Mouse (Mus musculus) thymus, adult 2 months (tissue): ENCODE data around the gene Ssh2. TPM values are rescaled to one million over a fixed set of nuclear protein-coding genes. Genes with fewer than 3 reads are reported as not detected.
A peak's percentile ranks its signal among the peaks of the same experiment; 100 is the strongest.

ENCODE experiments used
- DNase-seq: peaks from one replicate; pipeline ENCODE4 v3.0.0; 2021
- H3K27ac ChIP-seq: fragments of 200-500 bp; 2 replicates; pipeline ENCODE4 v1.5.1; 2012; ENCODE audit warnings: low read length, control low read depth; ENCODE audit not compliant: control insufficient read depth, insufficient read depth
- H3K27me3 ChIP-seq: fragments of 200-500 bp; 2 replicates; pipeline ENCODE4 v1.6.1; 2012; ENCODE audit warnings: mild to moderate bottlenecking, low read length, moderate library complexity, mixed read lengths; ENCODE audit not compliant: control insufficient read depth, insufficient read depth
- H3K36me3 ChIP-seq: fragments of 200-500 bp; 2 replicates; pipeline ENCODE4 v1.6.1; 2012; ENCODE audit warnings: mild to moderate bottlenecking, low read length, moderate library complexity; ENCODE audit not compliant: control insufficient read depth, insufficient read depth
- H3K4me1 ChIP-seq: fragments of 200-500 bp; replicated peaks from 2 replicates; pipeline ENCODE4 v1.6.1; 2012; ENCODE audit warnings: low read length; ENCODE audit not compliant: control insufficient read depth, insufficient read depth
- H3K4me3 ChIP-seq: fragments of 200-500 bp; 2 replicates; pipeline ENCODE4 v1.5.1; 2012; ENCODE audit warnings: mild to moderate bottlenecking, low read length, control low read depth, moderate library complexity; ENCODE audit not compliant: control insufficient read depth, insufficient read depth
- CTCF ChIP-seq: fragments of 200-500 bp; IDR thresholded peaks from 2 replicates; pipeline ENCODE4 v1.5.1; 2012; ENCODE audit warnings: mild to moderate bottlenecking, control low read depth, low read length, moderate library complexity, borderline replicate concordance; ENCODE audit not compliant: control insufficient read depth, poor library complexity, insufficient read depth; ENCODE audit errors: extremely low read depth
- POLR2A ChIP-seq: fragments of 200-500 bp; IDR thresholded peaks from 2 replicates; pipeline ENCODE4 v1.6.1; 2012; ENCODE audit warnings: mild to moderate bottlenecking, low read length, control low read depth, moderate library complexity; ENCODE audit not compliant: control insufficient read depth, poor library complexity, insufficient read depth; ENCODE audit errors: extremely low read depth
- WGBS: fragments of 180-500 bp; shearing (Covaris S2); methylation state at CpG from one replicate; pipeline ENCODE4 v1.1.7; 2018; 5-methylcytosine and 5-hydroxymethylcytosine counted together
- polyA plus RNA-seq: library from polyadenylated mRNA; depleted of rRNA; stranded (reverse); fragments of >200 nt; gene quantifications from 2 replicates; pipeline ENCODE4 v1.2.3, GENCODE M21; 2012

The Ssh2 gene
- polyA plus RNA-seq, 1 experiment = 28.6 TPM

GRCm38 (mm10) chr11:77369841-77370191 lies 153.7 kb downstream of the Ssh2 start:
- 89% methylated on average over 2 of the region's 2 CpGs for WGBS
- no peak for DNase-seq
- no peak overlapping the region for H3K27ac ChIP-seq
- H3K36me3 ChIP-seq = no peaks in the 10 kb centered on the region
- no peaks in the 10 kb centered on the region for H3K27me3 ChIP-seq
- no peak for TF ChIP-seq POLR2A
- no peak for TF ChIP-seq CTCF
- H3K4me1 ChIP-seq = peaks cover 8% of the 10 kb centered on the region
- H3K4me3 ChIP-seq = no peak overlapping the region

GRCm38 (mm10) chr11:77371088-77371487 lies 155.0 kb downstream of the Ssh2 start:
- TF ChIP-seq CTCF (no peak), POLR2A (no peak)
- Histone ChIP-seq H3K27me3 (no peaks in the 10 kb centered on the region), H3K36me3 (no peaks in the 10 kb centered on the region), H3K4me1 (peaks cover 8% of the 10 kb centered on the region), H3K27ac (no peak overlapping the region), H3K4me3 (no peak overlapping the region)
- WGBS = 10% methylated on average over 3 of the region's 3 CpGs
- DNase-seq = peak; percentile 28

- H3K4me3 ChIP-seq = no peak overlapping the region
- H3K27ac ChIP-seq = peak overlapping the region; percentile 3; the same call in 1 of the 2 replicates
- no peaks in the 10 kb centered on the region for H3K36me3 ChIP-seq
- no peak for DNase-seq
- peaks cover 8% of the 10 kb centered on the region for H3K4me1 ChIP-seq
- H3K27me3 ChIP-seq = no peaks in the 10 kb centered on the region
- TF ChIP-seq CTCF (no peak), POLR2A (no peak)
Observed at GRCm38 (mm10) chr11:77371696-77372095, 155.6 kb downstream of the Ssh2 start.

GRCm38 (mm10) chr11:77372196-77372904 lies 156.3 kb downstream of the Ssh2 start:
- Histone ChIP-seq H3K36me3 (no peaks in the 10 kb centered on the region), H3K4me1 (peaks cover 8% of the 10 kb centered on the region), H3K27me3 (no peaks in the 10 kb centered on the region), H3K4me3 (no peak overlapping the region), H3K27ac (peak overlapping the region; percentile 38)
- no peak for TF ChIP-seq CTCF
- TF ChIP-seq POLR2A = no peak
- WGBS = 13% methylated on average over 8 of the region's 8 CpGs
- peak; percentile 58 for DNase-seq

GRCm38 (mm10) chr11:77378622-77379021 lies 162.5 kb downstream of the Ssh2 start:
- 92% methylated on average over 2 of the region's 2 CpGs for WGBS
- no peaks in the 10 kb centered on the region for H3K36me3 ChIP-seq
- H3K4me3 ChIP-seq = no peak overlapping the region
- no peak overlapping the region for H3K27ac ChIP-seq
- TF ChIP-seq CTCF (no peak), POLR2A (no peak)
- H3K27me3 ChIP-seq = no peaks in the 10 kb centered on the region
- DNase-seq = no peak
- no peaks in the 10 kb centered on the region for H3K4me1 ChIP-seq

GRCm38 (mm10) chr11:77381174-77381573 lies 165.1 kb downstream of the Ssh2 start:
- no peak for TF ChIP-seq CTCF
- TF ChIP-seq POLR2A = no peak
- H3K27me3 ChIP-seq = no peaks in the 10 kb centered on the region
- 97% methylated on average over 3 of the region's 3 CpGs for WGBS
- H3K4me3 ChIP-seq = no peak overlapping the region
- 0 out of 2 replicates have a peak, but pooled peaks cover 2% of the 10 kb centered on the region for H3K4me1 ChIP-seq
- no peak overlapping the region for H3K27ac ChIP-seq
- no peak for DNase-seq
- H3K36me3 ChIP-seq = no peaks in the 10 kb centered on the region
